Mouse (Mus musculus) c-Kit-positive CD71-positive TER-119-negative erythroid progenitor cells, embryonic 14.5 days (primary cell): ENCODE data around the gene Olfr666.
"Not testable (repeated sequence)": the region's sequence is repeated elsewhere in the genome, so short reads cannot be mapped to it uniquely, and the experiment has no call there.

Experiments used
- DNase-seq: peaks from one replicate; pipeline ENCODE4 v3.0.0-alpha.2; 2013; ENCODE audit warnings: low read depth

The Olfr666 gene

DNA sequence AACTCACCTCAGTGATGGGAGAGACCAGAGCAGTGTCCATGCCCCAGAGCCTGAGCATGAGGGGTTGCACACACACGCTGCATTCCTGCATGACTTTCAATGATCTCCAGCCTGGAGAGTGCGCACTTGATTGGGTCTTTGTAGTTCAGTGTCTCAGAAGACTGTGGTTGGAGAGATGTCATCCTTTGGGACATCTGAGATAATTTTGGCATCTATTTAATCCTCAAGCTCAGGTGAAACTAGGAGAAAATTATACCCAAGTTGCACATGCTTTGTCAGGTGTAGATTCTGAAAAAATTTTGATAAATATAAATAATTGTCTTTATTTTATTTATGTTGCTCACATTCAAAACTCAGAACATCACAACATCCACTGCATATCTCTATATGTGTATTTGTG, at the start of gene Olfr666:
Olfr666 (minus strand) TSS at position 101 of the 400 bp plus-strand sequence.
- DNase-seq = no peak

- DNase-seq = no peak
Observed at GRCm38 (mm10) chr7:104933940-104934339, 38.2 kb upstream of the Olfr666 start, which contains the start of gene Olfr669. TSS of gene Olfr669 (plus strand) at chr7:104934240.

GRCm38 (mm10) chr7:104927957-104928356, 32.2 kb upstream of the Olfr666 start, which contains the start of gene Olfr668:
TSS of gene Olfr668 (minus strand) at chr7:104928057.
- no peak for DNase-seq

DNA sequence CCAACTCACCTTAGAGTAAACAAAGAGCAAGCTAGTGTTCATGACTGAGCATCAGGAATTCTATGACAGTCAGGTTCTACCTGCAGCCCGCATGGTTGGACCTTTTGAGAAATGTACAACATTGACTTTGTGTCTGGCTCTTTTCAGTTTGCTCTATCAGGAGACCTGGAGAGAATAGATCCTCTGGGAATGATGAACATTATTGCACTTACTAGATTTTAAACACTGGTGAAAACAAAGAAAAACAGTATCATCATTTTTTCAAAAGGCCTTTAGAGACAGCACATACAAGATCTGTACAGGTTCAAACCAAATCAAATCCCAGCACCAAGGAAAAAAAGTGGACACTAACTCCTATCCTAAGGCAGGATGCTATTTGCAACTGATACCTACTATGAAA, 25.6 kb upstream of the Olfr666 start, which contains the start of gene Olfr667:
Olfr667 (minus strand) TSS at position 101 of the 400 bp plus-strand sequence.
- no peak for DNase-seq

- no peak for DNase-seq
Observed at GRCm38 (mm10) chr7:104877731-104878130, 18.0 kb downstream of the Olfr666 start, which contains the start of gene Olfr665. TSS of gene Olfr665 (plus strand) at chr7:104878031.

- DNase-seq = no peak
Observed at GRCm38 (mm10) chr7:104861381-104861780, 34.4 kb downstream of the Olfr666 start.

DNA sequence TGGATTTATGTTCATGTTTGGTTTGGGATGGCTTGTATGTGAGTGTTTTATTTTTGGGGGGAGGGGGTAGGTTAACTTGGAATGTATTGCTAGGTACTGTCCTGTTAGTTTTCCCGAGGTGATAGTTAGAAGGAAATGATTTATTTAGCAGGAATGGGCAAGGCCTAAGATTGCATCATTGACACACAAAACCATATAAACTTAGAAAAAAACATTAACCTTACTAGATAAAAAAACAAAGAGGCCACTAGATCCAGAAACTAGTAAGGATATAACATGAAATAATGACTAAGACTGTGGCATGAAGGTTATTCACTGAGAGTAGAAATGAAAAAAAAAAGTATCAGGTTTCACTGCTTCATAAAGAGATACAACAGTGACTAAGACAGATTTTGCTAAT, 38.1 kb downstream of the Olfr666 start:
- no peak for DNase-seq

- DNase-seq = not testable (repeated sequence)
Observed at GRCm38 (mm10) chr7:104856709-104857108, 39.0 kb downstream of the Olfr666 start, which contains the start of gene Usp17la. TSS of gene Usp17la (plus strand) at chr7:104857009.

GRCm38 (mm10) chr7:104855248-104855750, 40.5 kb downstream of the Olfr666 start:
- no peak for DNase-seq

DNA sequence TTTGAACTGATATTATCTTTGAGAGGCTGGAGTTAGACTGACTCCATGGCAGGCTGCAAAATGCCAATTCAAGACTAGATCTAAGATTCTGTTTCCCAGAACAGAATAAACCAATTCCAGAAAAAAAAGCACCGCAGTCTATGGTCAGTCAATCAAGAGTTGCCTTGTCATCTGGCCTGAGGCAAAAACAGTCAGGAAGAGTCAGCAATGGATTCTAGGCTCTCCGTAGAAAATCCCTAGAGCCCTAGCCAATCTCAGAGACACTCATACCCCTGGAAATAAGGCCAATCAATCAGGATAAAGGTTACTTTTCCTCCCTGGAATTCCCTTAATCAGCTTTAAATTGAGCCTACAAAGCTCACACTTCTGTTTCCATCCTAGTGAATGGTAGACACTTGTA, 44.2 kb downstream of the Olfr666 start:
- not testable (repeated sequence) for DNase-seq

- no peak for DNase-seq
Observed at GRCm38 (mm10) chr7:104843731-104844287, 51.9 kb downstream of the Olfr666 start.

DNA sequence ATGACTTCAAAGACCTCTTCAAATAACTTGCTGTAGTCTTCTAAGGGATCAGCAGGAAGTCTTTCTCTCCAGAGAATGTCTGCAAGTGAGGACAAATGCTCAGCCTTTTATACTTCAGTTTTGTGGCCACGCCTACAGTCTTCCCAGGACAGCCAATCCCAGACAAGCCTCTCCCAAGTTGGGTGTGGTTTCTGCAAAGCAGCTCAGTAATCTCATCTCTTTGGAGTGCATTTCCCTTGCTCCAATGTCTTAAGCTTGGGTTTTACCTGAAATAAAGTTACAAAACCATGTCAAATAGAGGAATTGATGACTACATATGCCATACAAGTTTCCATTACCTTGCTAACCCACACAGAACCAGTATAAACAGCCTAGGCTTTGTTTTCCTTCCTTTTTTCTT, 53.2 kb downstream of the Olfr666 start, which contains the start of gene Usp17lb:
Usp17lb (minus strand) TSS at position 101 of the 400 bp plus-strand sequence.
- DNase-seq = no peak
